Mouse (Mus musculus) embryonic facial prominence, embryonic 12.5 days (tissue): ENCODE measurements at regions not wholly inside any gene's neighbourhood (a gene's known extent, or its start where the extent isn't known, plus 50 kb on each side); places are given as distances from the start of the nearest gene placed in this dataset.

Source experiments
- ATAC-seq: fragments of 200-750 bp; cut with Nextera tagmentation; 2 replicates; pipeline ENCODE4 v1.8.0; 2017; ENCODE audit not compliant: insufficient number of reproducible peaks, insufficient read depth, low FRiP score, low TSS enrichment
- H3K27ac ChIP-seq: fragments of 300-500 bp; sonication (generic); 2 replicates; pipeline ENCODE4 v1.5.1; 2016; ENCODE audit warnings: mild to moderate bottlenecking
- H3K27me3 ChIP-seq: fragments of 300-500 bp; sonication (generic); 2 replicates; pipeline ENCODE4 v1.6.1; 2016; ENCODE audit warnings: mild to moderate bottlenecking, moderate library complexity
- H3K36me3 ChIP-seq: fragments of 300-500 bp; sonication (generic); 2 replicates; pipeline ENCODE4 v1.6.1; 2016; ENCODE audit warnings: mild to moderate bottlenecking
- H3K4me1 ChIP-seq: fragments of 300-500 bp; sonication (generic); 2 replicates; pipeline ENCODE4 v1.6.1; 2016
- H3K4me2 ChIP-seq: fragments of 300-500 bp; sonication (generic); replicated peaks from 2 replicates; pipeline ENCODE4 v1.6.1; 2016; ENCODE audit warnings: mild to moderate bottlenecking, moderate library complexity
- H3K4me3 ChIP-seq: fragments of 300-500 bp; sonication (generic); 2 replicates; pipeline ENCODE4 v1.5.1; 2016; ENCODE audit warnings: mild to moderate bottlenecking
- H3K9ac ChIP-seq: fragments of 300-500 bp; sonication (generic); 2 replicates; pipeline ENCODE4 v1.6.1; 2016; ENCODE audit warnings: mild to moderate bottlenecking, moderate library complexity
- H3K9me3 ChIP-seq: fragments of 300-500 bp; sonication (generic); 2 replicates; pipeline ENCODE4 v1.6.1; 2016; ENCODE audit warnings: mild to moderate bottlenecking, moderate library complexity
- WGBS: fragments of 180-500 bp; shearing (Covaris S2); methylation state at CpG from one replicate; pipeline ENCODE4 v1.1.7; 2016; 5-methylcytosine and 5-hydroxymethylcytosine counted together

GRCm38 (mm10) chr6:101556096-101556495 is 178.4 kb upstream of the Pdzrn3 start:
- Histone ChIP-seq H3K9ac (no peak overlapping the region), H3K27me3 (no peaks in the 10 kb centered on the region), H3K4me1 (no peaks in the 10 kb centered on the region), H3K9me3 (no peaks in the 10 kb centered on the region), H3K4me3 (no peak overlapping the region), H3K36me3 (no peaks in the 10 kb centered on the region), H3K4me2 (no peak overlapping the region), H3K27ac (no peak overlapping the region)
- WGBS = 96% methylated on average over 1 of the region's 1 CpGs
- ATAC-seq = no peak

DNA sequence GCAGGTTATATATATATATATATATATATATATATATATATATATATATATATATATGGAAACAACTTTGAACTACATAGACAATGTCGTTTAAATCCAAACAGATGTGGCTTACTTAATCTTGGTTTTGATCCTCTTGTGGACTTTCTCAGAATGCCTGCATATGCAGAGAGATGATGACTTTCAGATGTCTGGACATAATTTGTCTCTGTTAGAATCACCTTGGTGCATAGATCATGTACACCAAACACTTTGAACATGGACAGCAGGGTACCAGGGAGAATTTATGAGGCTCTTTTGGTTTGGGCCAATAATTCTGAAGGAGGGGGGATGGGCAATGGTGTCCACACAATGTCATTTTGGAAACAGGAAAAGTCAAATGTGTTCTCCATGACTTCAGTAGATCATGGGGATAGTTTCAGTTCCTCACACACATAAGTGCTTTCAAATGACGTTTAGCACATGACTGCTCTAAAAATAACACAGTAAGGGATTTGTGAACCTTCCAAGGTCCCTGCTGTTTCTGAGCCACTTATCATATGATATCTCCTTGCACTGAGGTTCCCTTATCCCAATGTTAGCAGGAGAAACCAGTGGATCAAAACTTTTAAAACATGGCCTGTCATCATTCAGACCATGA is 177.4 kb upstream of the Pdzrn3 start:
- H3K9ac ChIP-seq = no peak overlapping the region
- H3K27me3 ChIP-seq = no peaks in the 10 kb centered on the region
- no peaks in the 10 kb centered on the region for H3K9me3 ChIP-seq
- no peak overlapping the region for H3K27ac ChIP-seq
- no peak overlapping the region for H3K4me3 ChIP-seq
- no peak for ATAC-seq
- no peak overlapping the region for H3K4me2 ChIP-seq
- WGBS = 51% methylated on average over 2 of the region's 2 CpGs
- H3K36me3 ChIP-seq = no peaks in the 10 kb centered on the region
- H3K4me1 ChIP-seq = peaks cover 5% of the 10 kb centered on the region; the same call in 1 of the 2 replicates

DNA sequence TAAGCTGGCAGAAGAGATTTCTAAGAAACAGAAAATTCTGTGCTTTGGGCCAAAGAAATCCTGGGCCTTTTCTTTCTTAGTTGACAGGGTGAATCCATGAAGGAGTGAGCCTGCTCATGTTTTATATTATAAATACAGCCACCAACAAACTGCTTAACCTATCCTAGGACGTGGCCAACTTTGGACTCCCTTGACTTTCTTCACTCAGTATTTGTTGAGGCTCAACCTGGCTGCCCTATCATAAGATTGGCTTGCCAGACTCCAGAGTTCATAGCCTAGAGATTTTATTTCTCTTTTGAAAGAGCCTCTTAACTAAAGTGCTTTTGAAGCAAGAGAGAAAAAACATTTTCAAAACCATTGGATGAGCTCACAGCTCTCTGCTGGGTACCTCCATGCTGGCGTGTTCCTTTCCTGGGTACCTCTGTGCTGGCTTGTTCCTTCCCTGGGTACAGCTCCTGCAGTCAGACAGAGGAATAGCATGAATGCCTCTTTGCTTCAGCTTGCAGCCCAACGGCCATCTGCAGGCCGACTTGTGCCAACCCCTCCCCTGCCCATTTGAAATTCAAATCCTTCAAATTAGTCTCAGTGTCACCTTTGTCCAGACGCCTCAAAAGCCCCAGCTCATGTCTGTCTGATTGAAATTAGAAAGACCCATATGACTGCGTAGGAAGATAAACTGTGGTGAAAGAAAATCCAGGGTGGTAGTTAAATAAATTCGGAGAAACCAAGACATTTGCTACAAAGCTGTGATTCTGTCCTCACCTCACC is 173.0 kb upstream of the Pdzrn3 start:
- no peak for ATAC-seq
- H3K4me3 ChIP-seq = no peak overlapping the region
- no peak overlapping the region for H3K27ac ChIP-seq
- H3K9me3 ChIP-seq = no peaks in the 10 kb centered on the region
- no peak overlapping the region for H3K9ac ChIP-seq
- peaks cover 5% of the 10 kb centered on the region; the same call in 1 of the 2 replicates for H3K4me1 ChIP-seq
- H3K4me2 ChIP-seq = no peak overlapping the region
- H3K27me3 ChIP-seq = no peaks in the 10 kb centered on the region
- WGBS = 23% methylated on average over 7 of the region's 7 CpGs
- H3K36me3 ChIP-seq = no peaks in the 10 kb centered on the region

DNA sequence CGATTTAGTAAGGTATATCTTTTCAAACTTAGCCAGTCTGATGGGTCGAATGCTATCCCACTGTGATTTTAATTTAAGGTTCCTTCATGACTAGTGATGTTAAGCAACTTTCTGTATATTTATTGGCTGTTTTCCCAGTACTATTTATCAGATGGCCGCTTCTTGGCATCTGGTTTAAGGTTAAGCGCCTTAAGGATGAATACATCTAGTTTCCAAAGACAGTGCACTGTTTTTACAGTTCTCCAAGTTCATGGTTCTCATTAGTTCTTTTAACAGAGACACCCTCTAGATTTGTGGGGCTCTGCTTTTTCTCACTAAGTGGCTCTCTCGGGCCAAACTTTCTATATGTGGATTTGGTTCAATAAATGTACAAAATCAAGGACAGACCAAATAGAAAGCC is 159.9 kb upstream of the Pdzrn3 start:
- no peak overlapping the region for H3K4me3 ChIP-seq
- no peak for ATAC-seq
- no peaks in the 10 kb centered on the region for H3K36me3 ChIP-seq
- no peaks in the 10 kb centered on the region for H3K27me3 ChIP-seq
- H3K4me2 ChIP-seq = no peak overlapping the region
- H3K27ac ChIP-seq = no peak overlapping the region
- 82% methylated on average over 5 of the region's 5 CpGs for WGBS
- no peaks in the 10 kb centered on the region for H3K9me3 ChIP-seq
- H3K4me1 ChIP-seq = peaks cover 5% of the 10 kb centered on the region; the same call in 1 of the 2 replicates
- no peak overlapping the region for H3K9ac ChIP-seq

GRCm38 (mm10) chr6:101534214-101535052 is 156.7 kb upstream of the Pdzrn3 start:
- Histone ChIP-seq H3K9ac (no peak overlapping the region), H3K36me3 (no peaks in the 10 kb centered on the region), H3K27me3 (no peaks in the 10 kb centered on the region), H3K4me1 (peaks cover 8% of the 10 kb centered on the region; the same call in 1 of the 2 replicates), H3K9me3 (no peaks in the 10 kb centered on the region), H3K4me3 (no peak overlapping the region), H3K4me2 (no peak overlapping the region), H3K27ac (no peak overlapping the region)
- no peak for ATAC-seq
- WGBS = 48% methylated on average over 9 of the region's 9 CpGs

- WGBS = 50% methylated on average over 7 of the region's 7 CpGs
Observed at GRCm38 (mm10) chr6:101532436-101532835, 154.7 kb upstream of the Pdzrn3 start.

GRCm38 (mm10) chr6:101531914-101532313 is 154.2 kb upstream of the Pdzrn3 start:
- no peaks in the 10 kb centered on the region for H3K36me3 ChIP-seq
- H3K9ac ChIP-seq = no peak overlapping the region
- H3K4me2 ChIP-seq = no peak overlapping the region
- H3K4me1 ChIP-seq = peaks cover 8% of the 10 kb centered on the region; the same call in 1 of the 2 replicates
- no peak for ATAC-seq
- no peak overlapping the region for H3K4me3 ChIP-seq
- no peaks in the 10 kb centered on the region for H3K9me3 ChIP-seq
- WGBS = 55% methylated on average over 5 of the region's 5 CpGs
- H3K27ac ChIP-seq = no peak overlapping the region
- no peaks in the 10 kb centered on the region for H3K27me3 ChIP-seq

More at GRCm38 (mm10) chr6:101532436-101532835, 154.7 kb upstream of the Pdzrn3 start:
- Histone ChIP-seq H3K27me3 (no peaks in the 10 kb centered on the region), H3K4me1 (peaks cover 8% of the 10 kb centered on the region; the same call in 1 of the 2 replicates), H3K9ac (no peak overlapping the region), H3K4me2 (no peak overlapping the region), H3K27ac (0 out of 2 replicates have a peak overlapping the region, but pooled peaks have one; percentile 30), H3K36me3 (no peaks in the 10 kb centered on the region), H3K9me3 (no peaks in the 10 kb centered on the region), H3K4me3 (no peak overlapping the region)
- no peak for ATAC-seq

- Histone ChIP-seq H3K27ac (no peak overlapping the region), H3K4me1 (peaks cover 5% of the 10 kb centered on the region; the same call in 1 of the 2 replicates), H3K4me3 (no peak overlapping the region), H3K27me3 (no peaks in the 10 kb centered on the region), H3K36me3 (no peaks in the 10 kb centered on the region), H3K9me3 (no peaks in the 10 kb centered on the region), H3K4me2 (no peak overlapping the region), H3K9ac (no peak overlapping the region)
- WGBS = 42% methylated on average over 2 of the region's 2 CpGs
- no peak for ATAC-seq
Observed at GRCm38 (mm10) chr6:101525129-101525528, 147.4 kb upstream of the Pdzrn3 start.

GRCm38 (mm10) chr6:101521316-101521715 is 143.6 kb upstream of the Pdzrn3 start:
- no peaks in the 10 kb centered on the region for H3K27me3 ChIP-seq
- no peak overlapping the region for H3K4me2 ChIP-seq
- H3K36me3 ChIP-seq = no peaks in the 10 kb centered on the region
- ATAC-seq = no peak; the same call in 1 of the 2 replicates
- no peak overlapping the region for H3K9ac ChIP-seq
- no peak overlapping the region for H3K27ac ChIP-seq
- no peak overlapping the region for H3K4me3 ChIP-seq
- no peaks in the 10 kb centered on the region for H3K9me3 ChIP-seq
- 90% methylated on average over 6 of the region's 6 CpGs for WGBS
- peaks cover 21% of the 10 kb centered on the region for H3K4me1 ChIP-seq

DNA sequence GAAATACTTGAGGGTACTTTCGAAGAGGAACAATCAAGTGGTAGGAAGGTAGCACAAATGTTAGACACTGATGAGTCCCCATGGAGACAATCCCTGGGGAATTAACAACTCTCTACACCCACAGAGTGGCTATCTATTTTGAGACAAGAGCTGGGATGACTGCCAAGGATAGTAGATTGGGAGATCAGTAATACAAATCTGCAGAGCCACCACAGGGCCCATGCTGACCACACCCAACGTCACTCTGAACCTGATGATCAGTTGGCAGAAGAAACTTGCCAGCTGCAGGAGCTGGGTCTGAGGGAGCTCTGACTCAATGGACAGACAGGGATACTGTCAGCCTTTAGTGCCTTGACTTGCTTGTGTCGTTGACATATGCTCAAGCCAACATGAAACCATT is 143.1 kb upstream of the Pdzrn3 start:
- Histone ChIP-seq H3K9ac (no peak overlapping the region), H3K27ac (no peak overlapping the region), H3K4me3 (no peak overlapping the region), H3K27me3 (no peaks in the 10 kb centered on the region), H3K9me3 (no peaks in the 10 kb centered on the region), H3K4me1 (peaks cover 21% of the 10 kb centered on the region), H3K4me2 (no peak overlapping the region), H3K36me3 (no peaks in the 10 kb centered on the region)
- no peak for ATAC-seq
- WGBS = 86% methylated on average over 3 of the region's 3 CpGs

DNA sequence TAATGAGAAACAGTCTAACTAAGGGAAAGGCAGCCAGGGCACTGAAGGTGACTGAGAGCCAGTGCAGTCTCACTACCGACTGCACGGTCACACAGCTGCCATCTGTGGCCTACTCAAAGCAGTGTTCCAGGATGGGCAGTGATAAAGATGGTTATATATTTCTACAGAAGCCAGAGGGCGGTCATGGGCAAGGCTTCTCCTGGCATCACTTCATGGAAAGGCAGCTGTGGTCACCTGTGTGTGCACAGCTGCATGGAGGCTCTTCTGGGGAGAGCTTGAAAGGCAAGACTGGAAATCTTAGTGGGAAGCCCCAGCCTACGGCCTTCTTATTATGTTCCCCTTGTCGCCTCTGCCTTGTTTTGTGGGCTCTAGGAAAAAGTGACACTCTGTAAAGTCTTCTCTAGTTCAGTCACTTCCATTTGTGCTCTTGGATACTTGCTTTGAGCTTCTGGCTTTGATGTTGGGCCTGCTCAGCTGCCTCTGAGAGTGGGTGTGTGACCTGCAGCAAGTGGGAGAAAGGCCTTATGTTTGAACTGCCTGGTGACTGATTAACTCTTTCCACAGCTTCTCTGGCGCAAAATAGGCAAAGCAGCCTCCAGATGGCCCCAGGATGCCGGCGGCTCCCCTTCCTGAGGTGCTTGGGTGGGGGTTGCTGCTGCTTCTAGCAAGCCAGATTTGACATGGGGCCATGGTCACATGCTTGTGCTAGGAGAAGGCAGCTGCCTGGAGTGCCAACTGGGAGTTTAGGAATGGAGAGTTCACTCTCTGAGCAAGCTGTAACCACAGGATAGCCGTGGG is 141.4 kb upstream of the Pdzrn3 start:
- Histone ChIP-seq H3K4me1 (peaks cover 16% of the 10 kb centered on the region), H3K9ac (no peak overlapping the region), H3K36me3 (no peaks in the 10 kb centered on the region), H3K4me3 (no peak overlapping the region), H3K4me2 (no peak overlapping the region), H3K27me3 (no peaks in the 10 kb centered on the region), H3K9me3 (no peaks in the 10 kb centered on the region), H3K27ac (peak overlapping the region; percentile 37)
- 49% methylated on average over 9 of the region's 9 CpGs for WGBS
- ATAC-seq = no peak
